Mouse (Mus musculus) G1E (cell line): ENCODE measurements at regions not wholly inside any gene's neighbourhood (a gene's known extent, or its start where the extent isn't known, plus 50 kb on each side); places are given as distances from the start of the nearest gene placed in this dataset.
A peak's percentile ranks its signal among the peaks of the same experiment; 100 is the strongest.

Source experiments
- ATAC-seq: 2 replicates; pipeline ENCODE4 v1.8.0; 2016; ENCODE audit warnings: mild to moderate bottlenecking; ENCODE audit not compliant: insufficient number of reproducible peaks, poor library complexity, low FRiP score, severe bottlenecking; ENCODE audit errors: extremely low read depth
- DNase-seq: peaks from one replicate; pipeline ENCODE4 v3.0.0; 2012; ENCODE audit warnings: low spot score
- H3K27me3 ChIP-seq: 2 replicates; pipeline ENCODE4 v1.6.1; 2012; ENCODE audit warnings: mild to moderate bottlenecking, low read length, inconsistent platforms; ENCODE audit not compliant: insufficient read depth
- H3K36me3 ChIP-seq: replicated peaks from 2 replicates; pipeline ENCODE3; 2012; ENCODE audit warnings: mild to moderate bottlenecking, inconsistent platforms
- H3K4me1 ChIP-seq: 2 replicates; pipeline ENCODE4 v1.6.1; 2012; ENCODE audit warnings: low read depth, low read length, inconsistent platforms, mixed read lengths; ENCODE audit not compliant: insufficient read depth
- H3K4me3 ChIP-seq: 2 replicates; pipeline ENCODE4 v1.5.1; 2012; ENCODE audit warnings: low read depth, mild to moderate bottlenecking, inconsistent platforms, low read length, moderate library complexity, mixed read lengths
- H3K9me3 ChIP-seq: replicated peaks from 2 replicates; pipeline ENCODE4 v1.6.1; 2012; ENCODE audit warnings: inconsistent platforms
- CTCF ChIP-seq: IDR thresholded peaks from 2 replicates; pipeline ENCODE4 v1.5.1; 2012; ENCODE audit warnings: low read depth, low read length, inconsistent platforms, mixed read lengths
- GATA1 ChIP-seq: IDR thresholded peaks from 2 replicates; pipeline ENCODE4 v1.6.1; 2012; ENCODE audit warnings: borderline replicate concordance, low read length, inconsistent platforms, mixed read lengths
- GATA2 ChIP-seq: IDR thresholded peaks from 2 replicates; pipeline ENCODE4 v1.6.1; 2012; ENCODE audit warnings: low read depth, low read length, inconsistent platforms, borderline replicate concordance
- POLR2AphosphoS5 ChIP-seq: IDR thresholded peaks from 2 replicates; pipeline ENCODE4 v1.6.1; 2012; ENCODE audit warnings: low read depth, low read length, inconsistent platforms; ENCODE audit not compliant: insufficient replicate concordance
- TAL1 ChIP-seq: conservative IDR thresholded peaks from 2 replicates; pipeline ENCODE4 v1.6.1; 2012; ENCODE audit warnings: low read depth, low read length, inconsistent platforms, mixed read lengths

DNA sequence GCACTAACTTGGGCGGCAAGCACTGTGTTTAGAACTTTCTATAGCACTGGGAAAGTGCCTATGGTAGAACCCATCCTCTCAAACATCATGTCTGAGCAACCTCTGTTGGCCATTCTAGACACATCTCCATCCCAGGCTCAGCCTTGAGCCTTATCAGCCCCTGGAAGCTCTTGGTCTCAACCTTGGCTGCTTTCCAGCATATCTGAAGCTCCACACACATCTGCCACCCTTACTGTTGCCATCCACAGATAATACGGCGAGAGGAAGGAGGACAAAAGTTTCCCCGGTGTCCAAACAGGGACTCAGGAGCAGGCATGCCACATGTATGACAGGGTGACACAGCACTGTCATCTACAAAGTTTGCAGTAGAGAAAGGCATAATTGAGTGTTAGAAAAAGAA, 71.4 kb upstream of the Lmcd1 start:
- H3K36me3 ChIP-seq: no peaks in the 10 kb centered on the region
- no peaks in the 10 kb centered on the region for H3K4me1 ChIP-seq
- DNase-seq (no peak), ATAC-seq (no peak)
- H3K27me3 ChIP-seq: no peaks in the 10 kb centered on the region
- peaks cover 80% of the 10 kb centered on the region for H3K9me3 ChIP-seq
- H3K4me3 ChIP-seq: no peak overlapping the region
- no peak for TF ChIP-seq GATA2
- TF ChIP-seq GATA1: no peak
- TF ChIP-seq TAL1: no peak
- TF ChIP-seq CTCF: no peak
- no peak for TF ChIP-seq POLR2AphosphoS5

- no peak overlapping the region for H3K4me3 ChIP-seq
- H3K27me3 ChIP-seq: no peaks in the 10 kb centered on the region
- TF ChIP-seq TAL1 (no peak), POLR2AphosphoS5 (no peak), GATA2 (no peak), CTCF (no peak), GATA1 (no peak)
- DNase-seq (no peak), ATAC-seq (no peak)
- no peaks in the 10 kb centered on the region for H3K36me3 ChIP-seq
- H3K9me3 ChIP-seq: peaks cover 79% of the 10 kb centered on the region
- no peaks in the 10 kb centered on the region for H3K4me1 ChIP-seq
Observed at GRCm38 (mm10) chr6:112203321-112203720, 70.2 kb upstream of the Lmcd1 start.

DNA sequence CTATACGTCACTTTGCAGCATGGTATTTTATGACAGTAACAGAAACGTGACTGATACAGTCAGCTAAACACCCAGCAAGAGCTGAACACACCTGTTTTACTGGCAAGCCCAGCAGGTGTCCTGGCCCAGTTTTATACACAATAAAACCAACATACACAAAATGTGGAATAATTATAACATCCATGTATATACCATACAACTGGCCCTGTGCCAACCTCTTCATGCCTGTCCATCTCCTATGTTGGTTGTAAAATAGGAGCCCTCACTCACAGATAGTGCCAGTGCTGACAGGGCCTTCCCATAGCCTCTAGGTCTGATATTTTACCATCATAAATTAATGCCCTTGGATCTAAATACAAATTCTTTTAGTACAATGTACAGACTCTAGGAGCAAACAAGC, 68.6 kb upstream of the Lmcd1 start:
- H3K27me3 ChIP-seq: no peaks in the 10 kb centered on the region
- no peak for ATAC-seq
- no peak for DNase-seq
- TF ChIP-seq GATA1 (no peak), GATA2 (no peak), TAL1 (no peak), CTCF (no peak), POLR2AphosphoS5 (no peak)
- no peaks in the 10 kb centered on the region for H3K4me1 ChIP-seq
- no peak overlapping the region for H3K4me3 ChIP-seq
- peaks cover 75% of the 10 kb centered on the region for H3K9me3 ChIP-seq
- H3K36me3 ChIP-seq: no peaks in the 10 kb centered on the region

DNA sequence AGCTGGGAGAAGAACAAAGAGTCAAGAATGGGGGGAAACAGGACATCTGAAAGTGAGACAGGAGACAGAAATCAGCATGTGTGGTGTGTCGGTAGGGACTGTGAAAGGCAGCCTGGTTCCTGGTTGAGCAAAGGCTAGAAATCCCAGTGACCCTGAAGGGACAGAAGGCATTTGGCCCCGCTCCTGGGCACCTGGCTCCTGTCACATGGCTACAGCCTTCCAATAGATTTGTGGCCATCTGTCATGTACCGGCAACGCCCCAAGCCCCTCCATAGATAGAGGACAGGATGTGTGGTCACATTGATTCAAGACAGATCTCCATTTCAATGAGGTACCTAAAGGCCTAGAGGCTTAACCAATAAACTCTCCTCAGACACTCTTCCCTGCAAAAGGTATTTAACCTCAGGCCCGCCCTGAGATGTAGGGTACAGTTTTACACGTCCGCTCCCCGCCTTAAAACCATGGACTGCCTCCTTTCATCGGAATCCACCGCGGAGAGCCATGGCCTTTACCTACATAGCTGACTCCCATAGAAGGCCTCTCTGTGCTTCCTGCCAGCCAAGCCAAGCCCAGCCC, 68.0 kb upstream of the Lmcd1 start:
- Histone ChIP-seq H3K9me3 (peaks cover 75% of the 10 kb centered on the region), H3K36me3 (no peaks in the 10 kb centered on the region), H3K27me3 (no peaks in the 10 kb centered on the region), H3K4me3 (no peak overlapping the region), H3K4me1 (no peaks in the 10 kb centered on the region)
- ATAC-seq: no peak
- no peak for TF ChIP-seq TAL1
- no peak for TF ChIP-seq GATA2
- no peak for TF ChIP-seq CTCF
- no peak for DNase-seq

DNA sequence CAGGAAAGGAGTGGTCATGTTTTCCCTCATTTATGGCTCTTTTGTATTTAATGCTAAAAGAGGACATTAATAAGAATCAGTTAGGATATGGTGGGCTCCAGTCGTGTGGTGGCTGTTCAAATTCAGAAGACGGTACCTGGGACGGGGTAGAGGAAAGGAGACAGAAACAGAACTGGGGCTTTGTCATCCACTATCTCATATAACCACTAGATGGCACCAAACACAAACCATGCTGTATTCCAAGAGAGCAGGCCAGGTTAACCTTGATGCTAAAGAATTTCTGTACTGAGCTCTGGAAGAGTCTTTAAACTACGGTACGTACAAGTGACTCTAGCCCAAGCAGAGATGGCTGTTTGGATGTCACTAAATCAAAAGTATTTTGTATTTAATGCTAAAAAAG, 66.3 kb upstream of the Lmcd1 start:
- H3K4me1 ChIP-seq: no peaks in the 10 kb centered on the region
- no peaks in the 10 kb centered on the region for H3K27me3 ChIP-seq
- no peak overlapping the region for H3K4me3 ChIP-seq
- H3K9me3 ChIP-seq: peaks cover 71% of the 10 kb centered on the region
- ATAC-seq (no peak), DNase-seq (peak; percentile 2)
- H3K36me3 ChIP-seq: no peaks in the 10 kb centered on the region
- TF ChIP-seq GATA2 (no peak), TAL1 (no peak), POLR2AphosphoS5 (no peak)

GRCm38 (mm10) chr6:112210238-112210950, 63.2 kb upstream of the Lmcd1 start:
- Histone ChIP-seq H3K4me1 (no peaks in the 10 kb centered on the region), H3K36me3 (no peaks in the 10 kb centered on the region), H3K27me3 (no peaks in the 10 kb centered on the region), H3K9me3 (peaks cover 61% of the 10 kb centered on the region), H3K4me3 (no peak overlapping the region)
- TF ChIP-seq POLR2AphosphoS5 (no peak), GATA1 (no peak), GATA2 (no peak), CTCF (no peak), TAL1 (no peak)
- DNase-seq (no peak), ATAC-seq (no peak)
